26 mouse cellular contexts compared by ENCODE assay signal in genomic region chr14:34712027-34712426, GRCm38 (mm10). TPM values are rescaled to one million over a fixed set of nuclear protein-coding genes. Genes with fewer than 3 reads are reported as not detected.
DNase-seq lines count a peak whose midpoint lies in the region; ATAC-seq and TF ChIP-seq lines count a peak whose summit lies in the region.
"Had no signal": no experiment of that assay in that cellular context is flagged by ENCODE, and none has a peak within 500 bp of the region (broad histone marks: within the 10 kb centered on the region; RNA-seq: fewer than 3 reads in every experiment).

No protein-coding gene starts in this region.

- intact Hi-C loops in left cerebral cortex, postnatal 14 days (cut with DNase I) = no loop called here
- intact Hi-C loops in left cerebral cortex, postnatal 10 days (cut with DNase I) = no loop called here

- peaks cover 8% of the 10 kb centered on the region; the same call in 1 of the 2 replicates for H3K36me3 ChIP-seq in forebrain, postnatal 0 days (ENCODE audit: insufficient read depth)
- H3K36me3 ChIP-seq in forebrain, embryonic 10.5 days (replicated peaks) = peaks cover 60% of the 10 kb centered on the region
- no peaks in the 10 kb centered on the region for H3K36me3 ChIP-seq in kidney, postnatal 0 days (ENCODE audit: insufficient read depth, low read length)
- H3K36me3 ChIP-seq in hindbrain, embryonic 14.5 days (replicated peaks; ENCODE audit: control insufficient read depth, insufficient read depth) = peaks cover 5% of the 10 kb centered on the region

- TF ChIP-seq CTCF in forebrain, postnatal 0 days (IDR thresholded peaks at IDR 0.05; ENCODE audit: low read depth) = no peak
- TF ChIP-seq CTCF in kidney, postnatal 0 days (IDR thresholded peaks at IDR 0.05; ENCODE audit: low read depth) = no peak

- H3K4me2 ChIP-seq in forebrain, postnatal 0 days (ENCODE audit: low read depth) = no peak overlapping the region
- no peak overlapping the region for H3K4me2 ChIP-seq in kidney, postnatal 0 days (ENCODE audit: low read length)
- no peak overlapping the region for H3K4me2 ChIP-seq in hindbrain, embryonic 14.5 days (replicated peaks)
- H3K4me2 ChIP-seq: embryonic facial prominence, embryonic 15.5 days; forebrain, embryonic 15.5 days; heart, embryonic 13.5 days; liver, embryonic 11.5 days; neural tube, embryonic 13.5 days had no signal

- H3K27me3 ChIP-seq in forebrain, postnatal 0 days (ENCODE audit: insufficient read depth, low read length) = no peaks in the 10 kb centered on the region
- H3K27me3 ChIP-seq in forebrain, embryonic 10.5 days (ENCODE audit: poor library complexity, severe bottlenecking) = no peaks in the 10 kb centered on the region
- H3K27me3 ChIP-seq in kidney, postnatal 0 days (ENCODE audit: insufficient read depth, low read length) = no peaks in the 10 kb centered on the region
- no peaks in the 10 kb centered on the region for H3K27me3 ChIP-seq in hindbrain, embryonic 14.5 days (ENCODE audit: control insufficient read depth, insufficient read depth, low read length)
- H3K27me3 ChIP-seq: embryonic facial prominence, embryonic 15.5 days; forebrain, embryonic 15.5 days; heart, embryonic 13.5 days; neural tube, embryonic 13.5 days had no signal

- H3K9me3 ChIP-seq in forebrain, postnatal 0 days (ENCODE audit: low read length) = no peaks in the 10 kb centered on the region
- no peaks in the 10 kb centered on the region for H3K9me3 ChIP-seq in forebrain, embryonic 10.5 days
- H3K9me3 ChIP-seq in kidney, postnatal 0 days (replicated peaks; ENCODE audit: low read length) = no peaks in the 10 kb centered on the region
- no peaks in the 10 kb centered on the region for H3K9me3 ChIP-seq in hindbrain, embryonic 14.5 days (ENCODE audit: control insufficient read depth, low read length)
- H3K9me3 ChIP-seq: embryonic facial prominence, embryonic 15.5 days; forebrain, embryonic 15.5 days; heart, embryonic 13.5 days; midbrain, embryonic 10.5 days; neural tube, embryonic 13.5 days had no signal

- peak; percentile 7 for DNase-seq in forebrain, postnatal 0 days
- DNase-seq in forebrain, embryonic 10.5 days (ENCODE audit: extremely low spot score, low spot score) = no peak
- peak; percentile 16 for DNase-seq in kidney, postnatal 0 days (ENCODE audit: low spot score)
- no peak for DNase-seq in kidney, postnatal 4 days
- DNase-seq in left cerebral cortex, postnatal 14 days (ENCODE audit: low spot score in 2 of 2) = peak; percentile 16 to 18
- DNase-seq in left cerebral cortex, postnatal 10 days (ENCODE audit: extremely low spot score in 1 of 2, low spot score in 2 of 2) = no peak
- peak; percentile 8 for DNase-seq in kidney, postnatal 14 days
- DNase-seq in hindbrain, embryonic 14.5 days (ENCODE audit: low spot score) = no peak
- DNase-seq: adrenal gland, postnatal 36 days; cerebellum, adult 11 months; cerebellum, adult 9-11 months; gastrocnemius, postnatal 36 days; heart, adult 2 months; heart, postnatal 14 days; lung, adult 18-20 months; lung, postnatal 10 days; retina, postnatal 1 day had no signal

- ATAC-seq in forebrain, postnatal 0 days = no peak
- no peak for ATAC-seq in kidney, postnatal 0 days (replicated peaks; ENCODE audit: low FRiP score, low read depth)
- no peak for ATAC-seq in hindbrain, embryonic 14.5 days (ENCODE audit: low FRiP score)
- ATAC-seq: forebrain, embryonic 15.5 days; midbrain, embryonic 16.5 days had no signal

- WGBS in forebrain, postnatal 0 days = 63% methylated on average over 3 of the region's 3 CpGs
- WGBS in forebrain, embryonic 10.5 days = 96% methylated on average over 3 of the region's 3 CpGs
- WGBS in kidney, postnatal 0 days = 81% methylated on average over 3 of the region's 3 CpGs
- whole genome bisulfite sequencing in hindbrain, embryonic 14.5 days = 88% methylated on average over 3 of the region's 3 CpGs

- no peak overlapping the region for H3K27ac ChIP-seq in forebrain, postnatal 0 days (ENCODE audit: low read depth, low read length)
- H3K27ac ChIP-seq in forebrain, embryonic 10.5 days = no peak overlapping the region
- H3K27ac ChIP-seq in kidney, postnatal 0 days = peak overlapping the region; percentile 57; the same call in 1 of the 2 replicates
- no peak overlapping the region for H3K27ac ChIP-seq in hindbrain, embryonic 14.5 days
- H3K27ac ChIP-seq: embryonic facial prominence, embryonic 15.5 days; forebrain, embryonic 15.5 days; heart, adult 2 months; heart, embryonic 13.5 days; midbrain, embryonic 10.5 days; neural tube, embryonic 13.5 days; stomach, postnatal 0 days had no signal

- H3K9ac ChIP-seq in forebrain, postnatal 0 days = no peak overlapping the region
- no peak overlapping the region for H3K9ac ChIP-seq in kidney, postnatal 0 days (ENCODE audit: low read depth, low read length)
- H3K9ac ChIP-seq in hindbrain, embryonic 14.5 days = no peak overlapping the region
- H3K9ac ChIP-seq: embryonic facial prominence, embryonic 15.5 days; forebrain, embryonic 15.5 days; heart, embryonic 13.5 days; neural tube, embryonic 13.5 days had no signal

- H3K4me3 ChIP-seq in forebrain, postnatal 0 days (ENCODE audit: low read depth, low read length) = no peak overlapping the region
- H3K4me3 ChIP-seq in forebrain, embryonic 10.5 days = no peak overlapping the region
- no peak overlapping the region for H3K4me3 ChIP-seq in kidney, postnatal 0 days (replicated peaks; ENCODE audit: low read depth, low read length)
- H3K4me3 ChIP-seq in hindbrain, embryonic 14.5 days (replicated peaks; ENCODE audit: low read length) = no peak overlapping the region
- H3K4me3 ChIP-seq: embryonic facial prominence, embryonic 15.5 days; forebrain, embryonic 15.5 days; heart, adult 2 months; heart, embryonic 13.5 days; midbrain, embryonic 10.5 days; myocyte; neural tube, embryonic 13.5 days had no signal

- no peaks in the 10 kb centered on the region for H3K4me1 ChIP-seq in forebrain, postnatal 0 days (ENCODE audit: insufficient read depth)
- H3K4me1 ChIP-seq in forebrain, embryonic 10.5 days = no peaks in the 10 kb centered on the region
- H3K4me1 ChIP-seq in kidney, postnatal 0 days (replicated peaks; ENCODE audit: insufficient read depth, low read length) = no peaks in the 10 kb centered on the region
- H3K4me1 ChIP-seq in hindbrain, embryonic 14.5 days (replicated peaks; ENCODE audit: control insufficient read depth, insufficient read depth, low read length) = no peaks in the 10 kb centered on the region
- H3K4me1 ChIP-seq: embryonic facial prominence, embryonic 15.5 days; forebrain, embryonic 15.5 days; heart, embryonic 13.5 days; midbrain, embryonic 10.5 days had no signal

RNA-seq across cellular contexts. Expression of gene Wapl, which starts 38.3 kb away (rescaled TPM):
- total RNA-seq in forebrain, postnatal 0 days (2014; rRNA removed) = 30.2 and 36.1 TPM in 2 replicates
- 9.3 and 12.1 TPM in 2 replicates for polyA plus RNA-seq in forebrain, postnatal 0 days (2015; fragmentation: Nextera tagmentation; extraction: Ambion mirVana)
- 25.7 and 26.3 TPM in 2 replicates for polyA plus RNA-seq in forebrain, embryonic 10.5 days (2016; fragmentation: Nextera tagmentation; extraction: Ambion mirVana)
- 23.7 and 25.0 TPM in 2 replicates for polyA plus RNA-seq in kidney, postnatal 0 days (2015; fragmentation: Nextera tagmentation; extraction: Ambion mirVana)
- total RNA-seq in left cerebral cortex, postnatal 14 days (2021) = 10 to 100 TPM; 34.8 to 35.6 TPM
- 10 to 100 TPM; 31.8 to 33.3 TPM for total RNA-seq in left cerebral cortex, postnatal 10 days (2021)
- 16.5 and 16.8 TPM in 2 replicates for polyA plus RNA-seq in hindbrain, embryonic 14.5 days (2014; fragmentation: Nextera tagmentation; extraction: Ambion mirVana)

Comparison
In these comparisons a context has a peak if more than half of its experiments do, and no peak if none do; other contexts are left out.
1. DNase-seq: peak in forebrain, postnatal 0 days (single experiment), kidney, postnatal 0 days (single experiment), left cerebral cortex, postnatal 14 days (2 of 2) and kidney, postnatal 14 days (single experiment); none in forebrain, embryonic 10.5 days (single experiment), kidney, postnatal 4 days (0 of 2), left cerebral cortex, postnatal 10 days (0 of 2) and hindbrain, embryonic 14.5 days (single experiment).